Mouse (Mus musculus) forebrain, embryonic 16.5 days (tissue): ENCODE results near the gene Ncf1. TPM values are rescaled to one million over a fixed set of nuclear protein-coding genes. Genes with fewer than 3 reads are reported as not detected.

Experiments
- ATAC-seq: fragments of 200-750 bp; cut with Nextera tagmentation; 2 replicates; pipeline ENCODE4 v1.8.0; 2017; ENCODE audit warnings: mild to moderate bottlenecking, moderate library complexity
- H3K27ac ChIP-seq: fragments of 300-500 bp; sonication (generic); 2 replicates; pipeline ENCODE4 v1.5.1; 2014; ENCODE audit warnings: low read length, control low read depth
- H3K27me3 ChIP-seq: fragments of 300-500 bp; sonication (generic); replicated peaks from 2 replicates; pipeline ENCODE4 v1.6.1; 2014; ENCODE audit warnings: low read length; ENCODE audit not compliant: control insufficient read depth, insufficient read depth
- H3K36me3 ChIP-seq: fragments of 300-500 bp; sonication (generic); 2 replicates; pipeline ENCODE4 v1.6.1; 2014; ENCODE audit not compliant: control insufficient read depth, insufficient read depth
- H3K4me1 ChIP-seq: fragments of 300-500 bp; sonication (generic); replicated peaks from 2 replicates; pipeline ENCODE4 v1.6.1; 2014; ENCODE audit warnings: low read length; ENCODE audit not compliant: control insufficient read depth, insufficient read depth
- H3K4me2 ChIP-seq: fragments of 300-500 bp; sonication (generic); 2 replicates; pipeline ENCODE4 v1.6.1; 2014; ENCODE audit warnings: mild to moderate bottlenecking, low read length, control low read depth
- H3K4me3 ChIP-seq: fragments of 300-500 bp; sonication (generic); replicated peaks from 2 replicates; pipeline ENCODE4 v1.5.1; 2014; ENCODE audit warnings: mild to moderate bottlenecking, low read length, control low read depth
- H3K9ac ChIP-seq: fragments of 300-500 bp; sonication (generic); replicated peaks from 2 replicates; pipeline ENCODE4 v1.6.1; 2014; ENCODE audit warnings: low read depth, low read length, control low read depth
- H3K9me3 ChIP-seq: fragments of 300-500 bp; sonication (generic); 2 replicates; pipeline ENCODE4 v1.6.1; 2016; ENCODE audit warnings: low read length; ENCODE audit not compliant: control insufficient read depth
- WGBS: fragments of 180-500 bp; shearing (Covaris S2); extraction: QIAGEN DNeasy Blood & Tissue Kit; methylation state at CpG from one replicate; pipeline ENCODE4 v1.1.7; 2014; 5-methylcytosine and 5-hydroxymethylcytosine counted together
- polyA plus RNA-seq: library from polyadenylated mRNA; unstranded; fragments of >200 nt; fragmentation: Nextera tagmentation; extraction: Ambion mirVana; gene quantifications from 2 replicates; pipeline ENCODE4 v1.2.1, GENCODE M21; 2015

Gene Ncf1
- polyA plus RNA-seq, 1 experiment from 2014 or later = 1.8 TPM

- H3K27ac ChIP-seq = no peak overlapping the region
- ATAC-seq = no peak
- 90% methylated on average over 8 of the region's 8 CpGs for WGBS
These were observed 35.8 kb downstream of the Ncf1 start for GRCm38 (mm10) chr5:134193664-134194063.

GRCm38 (mm10) chr5:134188571-134188970 lies 40.9 kb downstream of the Ncf1 start:
- no peaks in the 10 kb centered on the region for H3K27me3 ChIP-seq
- H3K9me3 ChIP-seq = no peaks in the 10 kb centered on the region
- ATAC-seq = no peak
- peaks cover under 1% of the 10 kb centered on the region; the same call in 1 of the 2 replicates for H3K4me1 ChIP-seq
- no peaks in the 10 kb centered on the region; the same call in 1 of the 2 replicates for H3K36me3 ChIP-seq
- 92% methylated on average over 7 of the region's 7 CpGs for WGBS
- no peak overlapping the region for H3K4me3 ChIP-seq
- no peak overlapping the region for H3K9ac ChIP-seq
- no peak overlapping the region for H3K27ac ChIP-seq
- H3K4me2 ChIP-seq = no peak overlapping the region

More at GRCm38 (mm10) chr5:134193664-134194063, 35.8 kb downstream of the Ncf1 start:
- Histone ChIP-seq H3K27me3 (no peaks in the 10 kb centered on the region), H3K9me3 (no peaks in the 10 kb centered on the region), H3K4me3 (no peak overlapping the region), H3K9ac (no peak overlapping the region), H3K36me3 (peaks cover 3% of the 10 kb centered on the region), H3K4me1 (no peaks in the 10 kb centered on the region), H3K4me2 (no peak overlapping the region)

- 72% methylated on average over 4 of the region's 4 CpGs for WGBS
- Histone ChIP-seq H3K36me3 (no peaks in the 10 kb centered on the region), H3K4me1 (peaks cover 11% of the 10 kb centered on the region; the same call in 1 of the 2 replicates), H3K4me2 (no peak overlapping the region), H3K9me3 (no peaks in the 10 kb centered on the region), H3K9ac (no peak overlapping the region), H3K27ac (no peak overlapping the region), H3K4me3 (no peak overlapping the region), H3K27me3 (no peaks in the 10 kb centered on the region)
- ATAC-seq = no peak
These were observed 42.3 kb downstream of the Ncf1 start for GRCm38 (mm10) chr5:134186961-134187731.

- Histone ChIP-seq H3K27me3 (no peaks in the 10 kb centered on the region), H3K36me3 (no peaks in the 10 kb centered on the region), H3K4me1 (peaks cover 11% of the 10 kb centered on the region; the same call in 1 of the 2 replicates), H3K4me2 (no peak overlapping the region), H3K9ac (no peak overlapping the region), H3K4me3 (no peak overlapping the region), H3K27ac (no peak overlapping the region), H3K9me3 (no peaks in the 10 kb centered on the region)
- no peak for ATAC-seq
- WGBS = 91% methylated on average over 3 of the region's 3 CpGs
These were observed 43.4 kb downstream of the Ncf1 start for GRCm38 (mm10) chr5:134186059-134186458.

GRCm38 (mm10) chr5:134183880-134184808 lies 45.3 kb downstream of the Ncf1 start, which contains the start of gene Gtf2ird2:
TSS of gene Gtf2ird2 (plus strand) at chr5:134184019.
- peak within 1 kb of the TSS; percentile 95 for H3K27ac ChIP-seq
- peak within 1 kb of the TSS; percentile 88 for H3K9ac ChIP-seq
- peak; percentile 95 for ATAC-seq
- no peaks in the 10 kb centered on the region for H3K27me3 ChIP-seq
- H3K9me3 ChIP-seq = no peaks in the 10 kb centered on the region
- peak within 1 kb of the TSS; percentile 88 for H3K4me2 ChIP-seq
- no peaks in the 10 kb centered on the region for H3K36me3 ChIP-seq
- peaks cover 11% of the 10 kb centered on the region; the same call in 1 of the 2 replicates for H3K4me1 ChIP-seq
- under 1% methylated on average over 92 of the region's 92 CpGs for WGBS
- peak within 1 kb of the TSS; percentile 79 for H3K4me3 ChIP-seq

- Histone ChIP-seq H3K4me2 (peak overlapping the region; percentile 88), H3K4me3 (peak overlapping the region; percentile 79), H3K9me3 (no peaks in the 10 kb centered on the region), H3K9ac (peak overlapping the region; percentile 88), H3K4me1 (peaks cover 11% of the 10 kb centered on the region; the same call in 1 of the 2 replicates), H3K36me3 (no peaks in the 10 kb centered on the region), H3K27me3 (no peaks in the 10 kb centered on the region), H3K27ac (no peak overlapping the region)
- 56% methylated on average over 7 of the region's 7 CpGs for WGBS
- no peak for ATAC-seq
These were observed 46.3 kb downstream of the Ncf1 start for GRCm38 (mm10) chr5:134183162-134183561.

- H3K4me3 ChIP-seq = no peak overlapping the region
These were observed 46.7 kb downstream of the Ncf1 start for GRCm38 (mm10) chr5:134182735-134183134.

GRCm38 (mm10) chr5:134182172-134182571 lies 47.3 kb downstream of the Ncf1 start:
- H3K9ac ChIP-seq = no peak overlapping the region

More at GRCm38 (mm10) chr5:134182735-134183134, 46.7 kb downstream of the Ncf1 start:
- no peak for ATAC-seq
- Histone ChIP-seq H3K9me3 (no peaks in the 10 kb centered on the region), H3K4me2 (no peak overlapping the region), H3K9ac (no peak overlapping the region), H3K36me3 (no peaks in the 10 kb centered on the region), H3K27ac (no peak overlapping the region), H3K27me3 (no peaks in the 10 kb centered on the region), H3K4me1 (peaks cover 11% of the 10 kb centered on the region; the same call in 1 of the 2 replicates)
- 64% methylated on average over 4 of the region's 4 CpGs for WGBS

GRCm38 (mm10) chr5:134179871-134180270 lies 49.6 kb downstream of the Ncf1 start:
- Histone ChIP-seq H3K36me3 (no peaks in the 10 kb centered on the region), H3K9ac (no peak overlapping the region), H3K27me3 (no peaks in the 10 kb centered on the region), H3K9me3 (no peaks in the 10 kb centered on the region), H3K4me1 (peaks cover 23% of the 10 kb centered on the region), H3K4me3 (no peak overlapping the region), H3K27ac (no peak overlapping the region), H3K4me2 (no peak overlapping the region)
- 0 out of 2 replicates have a peak, but pooled peaks have one; percentile 7 for ATAC-seq
- WGBS = 25% methylated on average over 7 of the region's 7 CpGs

More at GRCm38 (mm10) chr5:134182172-134182571, 47.3 kb downstream of the Ncf1 start:
- no peak for ATAC-seq
- H3K36me3 ChIP-seq = no peaks in the 10 kb centered on the region
- peaks cover 11% of the 10 kb centered on the region; the same call in 1 of the 2 replicates for H3K4me1 ChIP-seq
- no peaks in the 10 kb centered on the region for H3K9me3 ChIP-seq
- no peak overlapping the region for H3K4me2 ChIP-seq
- no peak overlapping the region for H3K4me3 ChIP-seq
- WGBS = 74% methylated on average over 3 of the region's 3 CpGs
- H3K27me3 ChIP-seq = no peaks in the 10 kb centered on the region
- H3K27ac ChIP-seq = no peak overlapping the region
